In the genomic region with DNA sequence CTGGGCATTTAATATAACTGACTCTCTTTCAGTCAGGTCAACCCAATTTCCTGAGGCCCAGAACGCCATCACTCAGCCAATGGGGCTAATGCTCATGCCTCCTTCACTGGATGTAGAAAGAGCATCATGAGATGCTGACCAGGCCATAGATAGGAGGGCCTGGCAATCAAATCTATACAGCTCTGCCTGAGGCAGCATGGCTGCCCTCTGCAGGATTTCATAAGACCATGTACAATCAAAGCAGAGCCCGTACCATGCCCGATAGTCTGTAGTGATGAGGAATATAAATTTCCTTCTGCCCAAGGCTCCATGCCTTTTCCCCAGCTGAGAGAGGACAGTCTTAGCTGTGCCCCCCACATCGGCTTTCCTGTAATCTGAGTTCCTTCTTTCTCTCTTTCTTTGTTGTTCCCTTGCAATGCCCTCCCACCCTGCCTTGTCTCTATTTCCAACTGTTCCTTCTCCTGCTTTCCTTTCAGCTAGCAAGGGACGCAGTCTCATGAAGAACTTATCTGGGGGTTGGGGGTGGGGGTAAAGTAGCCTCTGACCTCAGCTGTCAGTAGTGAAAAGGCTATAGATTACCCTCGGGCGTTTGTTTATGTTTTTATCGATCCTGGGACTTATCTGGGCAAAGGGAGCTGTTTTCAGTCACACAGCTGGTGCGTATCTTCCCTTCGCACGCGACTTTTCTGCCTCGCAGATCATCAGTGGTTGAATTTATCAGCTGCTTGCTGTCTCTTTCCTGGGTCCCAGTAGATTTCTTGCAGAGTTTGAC, we compare ENCODE assay signal across 12 mouse cellular contexts. TPM values are rescaled to one million over a fixed set of nuclear protein-coding genes. Genes with fewer than 3 reads are reported as not detected.
A peak's percentile ranks its signal among the peaks of the same experiment; 100 is the strongest.
DNase-seq lines count a peak whose midpoint lies in the region; ATAC-seq and TF ChIP-seq lines count a peak whose summit lies in the region.
"Had no signal": no experiment of that assay in that cellular context is flagged by ENCODE, and none has a peak within 500 bp of the region (broad histone marks: within the 10 kb centered on the region; RNA-seq: fewer than 3 reads in every experiment).

No protein-coding gene starts in this region.

- TF ChIP-seq CTCF in lung, embryonic 14.5 days (IDR thresholded peaks at IDR 0.05; ENCODE audit: low read depth): peak; percentile 29; the same call in 1 of the 2 replicates
- no peak for TF ChIP-seq CTCF in liver, embryonic 14.5 days (IDR thresholded peaks at IDR 0.05; ENCODE audit: low read depth)

- no peak overlapping the region for H3K4me3 ChIP-seq in lung, embryonic 14.5 days (ENCODE audit: low read depth, low read length)
- H3K4me3 ChIP-seq in embryonic facial prominence, embryonic 10.5 days: no peak overlapping the region
- no peak overlapping the region for H3K4me3 ChIP-seq in liver, embryonic 14.5 days (ENCODE audit: insufficient read depth in 1 of 2, low read depth in 2 of 2, low read length in 2 of 2)
- H3K4me3 ChIP-seq: embryonic facial prominence, embryonic 15.5 days had no signal

- 0 out of 2 replicates have a peak overlapping the region, but pooled peaks have one; percentile 1 for H3K27ac ChIP-seq in lung, embryonic 14.5 days (ENCODE audit: low read depth)
- H3K27ac ChIP-seq in embryonic facial prominence, embryonic 10.5 days (replicated peaks): peak overlapping the region; percentile 65
- H3K27ac ChIP-seq in liver, embryonic 14.5 days: no peak overlapping the region
- H3K27ac ChIP-seq: embryonic facial prominence, embryonic 15.5 days had no signal

- no peaks in the 10 kb centered on the region for H3K4me1 ChIP-seq in lung, embryonic 14.5 days (ENCODE audit: insufficient read depth)
- peaks cover 11% of the 10 kb centered on the region for H3K4me1 ChIP-seq in embryonic facial prominence, embryonic 10.5 days
- peaks cover 8 to 18% of the 10 kb centered on the region in 2 experiments; a peak in 3 of 4 replicates for H3K4me1 ChIP-seq in liver, embryonic 14.5 days (replicated peaks; ENCODE audit: control insufficient read depth in 2 of 2, insufficient read depth in 2 of 2, low read length in 1 of 2)

- peak; percentile 71; the same call in 1 of the 2 replicates for ATAC-seq in lung, embryonic 14.5 days (ENCODE audit: insufficient read depth)
- ATAC-seq in liver, embryonic 14.5 days (ENCODE audit: insufficient read depth): peak; percentile 41; the same call in 1 of the 2 replicates

- TF ChIP-seq EP300 in liver, embryonic 14.5 days (IDR thresholded peaks at IDR 0.05; ENCODE audit: low read depth): peak; percentile 68

- no peaks in the 10 kb centered on the region for H3K27me3 ChIP-seq in lung, embryonic 14.5 days (ENCODE audit: insufficient read depth, low read length)
- no peaks in the 10 kb centered on the region for H3K27me3 ChIP-seq in embryonic facial prominence, embryonic 10.5 days (replicated peaks; ENCODE audit: low read depth, poor library complexity, severe bottlenecking)
- H3K27me3 ChIP-seq in liver, embryonic 14.5 days (ENCODE audit: control insufficient read depth, insufficient read depth, low read length): no peaks in the 10 kb centered on the region
- H3K27me3 ChIP-seq: embryonic facial prominence, embryonic 15.5 days had no signal

- H3K4me2 ChIP-seq in lung, embryonic 14.5 days: peak overlapping the region; percentile 10; the same call in 1 of the 2 replicates
- peak overlapping the region; percentile 40 for H3K4me2 ChIP-seq in liver, embryonic 14.5 days (ENCODE audit: low read depth)
- H3K4me2 ChIP-seq: embryonic facial prominence, embryonic 15.5 days had no signal

- no peaks in the 10 kb centered on the region for H3K36me3 ChIP-seq in lung, embryonic 14.5 days (ENCODE audit: insufficient read depth)
- H3K36me3 ChIP-seq in embryonic facial prominence, embryonic 10.5 days (replicated peaks): no peaks in the 10 kb centered on the region
- H3K36me3 ChIP-seq in liver, embryonic 14.5 days (replicated peaks; ENCODE audit: control insufficient read depth, insufficient read depth, low read depth): no peaks in the 10 kb centered on the region

- 28% methylated on average over 13 of the region's 13 CpGs for WGBS in lung, embryonic 14.5 days
- 49% methylated on average over 13 of the region's 13 CpGs for WGBS in embryonic facial prominence, embryonic 10.5 days
- WGBS in liver, embryonic 14.5 days (ENCODE audit: insufficient replicate concordance): 16% methylated on average over 13 of the region's 13 CpGs

- H3K9ac ChIP-seq in lung, embryonic 14.5 days: no peak overlapping the region
- no peak overlapping the region for H3K9ac ChIP-seq in liver, embryonic 14.5 days (replicated peaks)
- H3K9ac ChIP-seq: embryonic facial prominence, embryonic 15.5 days had no signal

- peak; percentile 21 for DNase-seq in embryo, embryonic 10.5 days (ENCODE audit: low spot score)
- DNase-seq in embryo, embryonic 9.5 days (ENCODE audit: extremely low spot score): no peak
- peak; percentile 65 for DNase-seq in lung, embryonic 14.5 days
- no peak for DNase-seq in lung, postnatal 25 days (ENCODE audit: low spot score)
- no peak for DNase-seq in embryonic facial prominence, embryonic 10.5 days (ENCODE audit: low spot score)
- no peak for DNase-seq in liver, embryonic 14.5 days (ENCODE audit: low read depth in 3 of 3, low spot score in 3 of 3)
- no peak for DNase-seq in cerebellum, adult 11 months
- DNase-seq in urinary bladder, postnatal 10 days (ENCODE audit: low spot score): no peak
- DNase-seq: adrenal gland, postnatal 10 days; heart, postnatal 4 days; kidney, postnatal 36 days had no signal

- H3K9me3 ChIP-seq in lung, embryonic 14.5 days (ENCODE audit: low read depth, low read length): no peaks in the 10 kb centered on the region
- no peaks in the 10 kb centered on the region for H3K9me3 ChIP-seq in embryonic facial prominence, embryonic 10.5 days
- no peaks in the 10 kb centered on the region for H3K9me3 ChIP-seq in liver, embryonic 14.5 days (ENCODE audit: control insufficient read depth, low read length)
- H3K9me3 ChIP-seq: embryonic facial prominence, embryonic 15.5 days had no signal

RNA-seq across cellular contexts. Expression of a gene that starts 5.3 kb away (rescaled TPM):
- polyA plus RNA-seq in lung, embryonic 14.5 days (2014; fragmentation: Nextera tagmentation; extraction: Ambion mirVana): 15.2 and 16.8 TPM in 2 replicates
- polyA plus RNA-seq in embryonic facial prominence, embryonic 10.5 days (2016; fragmentation: Nextera tagmentation; extraction: Ambion mirVana): 32.0 and 33.0 TPM in 2 replicates
- polyA plus RNA-seq in liver, embryonic 14.5 days (2012; rRNA removed): 6.8 and 8.5 TPM in 2 replicates
- 3.9 and 4.2 TPM in 2 replicates for polyA plus RNA-seq in liver, embryonic 14.5 days (2014; fragmentation: Nextera tagmentation; extraction: Ambion mirVana)

RNA-seq across cellular contexts. Expression of a gene that starts 11.2 kb away (rescaled TPM):
- 18.6 and 25.4 TPM in 2 replicates for polyA plus RNA-seq in lung, embryonic 14.5 days (2014; fragmentation: Nextera tagmentation; extraction: Ambion mirVana)
- polyA plus RNA-seq in embryonic facial prominence, embryonic 10.5 days (2016; fragmentation: Nextera tagmentation; extraction: Ambion mirVana): 3.9 and 4.0 TPM in 2 replicates
- 7.6 and 8.6 TPM in 2 replicates for polyA plus RNA-seq in liver, embryonic 14.5 days (2012; rRNA removed)
- polyA plus RNA-seq in liver, embryonic 14.5 days (2014; fragmentation: Nextera tagmentation; extraction: Ambion mirVana): 1.6 and 2.4 TPM in 2 replicates

RNA-seq across cellular contexts. Expression of a gene that starts 29.6 kb away (rescaled TPM):
- 44.3 and 51.6 TPM in 2 replicates for polyA plus RNA-seq in lung, embryonic 14.5 days (2014; fragmentation: Nextera tagmentation; extraction: Ambion mirVana)
- 23.5 and 24.5 TPM in 2 replicates for polyA plus RNA-seq in embryonic facial prominence, embryonic 10.5 days (2016; fragmentation: Nextera tagmentation; extraction: Ambion mirVana)
- 7.2 and 8.5 TPM in 2 replicates for polyA plus RNA-seq in liver, embryonic 14.5 days (2012; rRNA removed)
- polyA plus RNA-seq in liver, embryonic 14.5 days (2014; fragmentation: Nextera tagmentation; extraction: Ambion mirVana): 20.4 and 21.7 TPM in 2 replicates

RNA-seq across cellular contexts. Expression of a gene that starts 43.6 kb away (rescaled TPM):
- 0.28 and 1.0 TPM in 2 replicates for polyA plus RNA-seq in lung, embryonic 14.5 days (2014; fragmentation: Nextera tagmentation; extraction: Ambion mirVana)
- 0.58 and 0.72 TPM in 2 replicates for polyA plus RNA-seq in embryonic facial prominence, embryonic 10.5 days (2016; fragmentation: Nextera tagmentation; extraction: Ambion mirVana)
- not detected in 2 replicates for polyA plus RNA-seq in liver, embryonic 14.5 days (2012; rRNA removed)
- polyA plus RNA-seq in liver, embryonic 14.5 days (2014; fragmentation: Nextera tagmentation; extraction: Ambion mirVana): 0.05 TPM in 1 of 2 replicates, not detected in the other

Comparison
In these comparisons a context has a peak if more than half of its experiments do, and no peak if none do; other contexts are left out.
1. DNase-seq: peak in embryo, embryonic 10.5 days (single experiment) and lung, embryonic 14.5 days (single experiment); none in embryo, embryonic 9.5 days (single experiment), lung, postnatal 25 days (single experiment), embryonic facial prominence, embryonic 10.5 days (single experiment), liver, embryonic 14.5 days (0 of 3), cerebellum, adult 11 months (single experiment) and urinary bladder, postnatal 10 days (single experiment).